Mouse (Mus musculus): ENCODE measurements around the gene Snapc5.

- TF ChIP-seq CTCF (IDR thresholded peaks at IDR 0.05; ENCODE audit: low read depth, low read length) (no peak), POLR2A (IDR thresholded peaks at IDR 0.05; ENCODE audit: extremely low read depth, insufficient read depth, low read length) (no peak)
These were observed 39.2 kb upstream of the Snapc5 start for GRCm38 (mm10) chr9:64139879-64140278.
